Mouse (Mus musculus): ENCODE data around the gene Ddit4.

Ddit4 gene

GRCm38 (mm10) chr10:59947296-59948073 is 4.1 kb downstream of the Ddit4 start:
- DNase-seq, result peak; percentile 96

GRCm38 (mm10) chr10:59946362-59946761 is 5.3 kb downstream of the Ddit4 start:
- no peak for DNase-seq

GRCm38 (mm10) chr10:59945416-59945815 is 6.2 kb downstream of the Ddit4 start:
- no peak for DNase-seq

DNA sequence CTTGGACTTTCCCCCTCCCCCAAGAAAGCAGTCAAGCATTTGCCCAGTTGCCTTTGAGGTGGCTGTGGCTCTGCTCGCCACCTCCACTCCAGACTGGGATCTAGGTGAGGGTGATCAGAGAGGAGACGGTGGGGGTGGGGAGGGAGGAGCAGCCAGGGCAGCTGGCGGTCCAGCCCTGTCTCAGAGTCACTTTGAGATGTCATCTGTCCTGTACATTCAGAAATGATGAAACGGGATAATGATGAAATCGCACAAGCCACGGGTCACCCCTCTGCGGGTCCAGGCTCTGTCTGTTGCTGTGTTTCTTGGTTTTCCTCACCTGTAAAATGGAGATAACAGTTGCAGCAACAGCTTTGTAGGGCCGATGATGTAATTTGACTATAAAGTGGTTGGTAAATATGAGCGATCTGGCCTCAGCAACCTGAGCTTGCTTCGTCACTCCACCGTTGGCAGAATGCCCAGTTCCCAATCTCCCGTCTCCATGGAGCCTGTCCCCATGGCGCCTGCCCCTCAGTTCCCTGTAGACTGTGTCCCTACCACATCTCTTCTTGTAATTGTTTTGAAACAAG is 8.1 kb downstream of the Ddit4 start:
- peak; percentile 97 for DNase-seq

GRCm38 (mm10) chr10:59942847-59943420 is 8.7 kb downstream of the Ddit4 start:
- DNase-seq, result peak; percentile 97

DNA sequence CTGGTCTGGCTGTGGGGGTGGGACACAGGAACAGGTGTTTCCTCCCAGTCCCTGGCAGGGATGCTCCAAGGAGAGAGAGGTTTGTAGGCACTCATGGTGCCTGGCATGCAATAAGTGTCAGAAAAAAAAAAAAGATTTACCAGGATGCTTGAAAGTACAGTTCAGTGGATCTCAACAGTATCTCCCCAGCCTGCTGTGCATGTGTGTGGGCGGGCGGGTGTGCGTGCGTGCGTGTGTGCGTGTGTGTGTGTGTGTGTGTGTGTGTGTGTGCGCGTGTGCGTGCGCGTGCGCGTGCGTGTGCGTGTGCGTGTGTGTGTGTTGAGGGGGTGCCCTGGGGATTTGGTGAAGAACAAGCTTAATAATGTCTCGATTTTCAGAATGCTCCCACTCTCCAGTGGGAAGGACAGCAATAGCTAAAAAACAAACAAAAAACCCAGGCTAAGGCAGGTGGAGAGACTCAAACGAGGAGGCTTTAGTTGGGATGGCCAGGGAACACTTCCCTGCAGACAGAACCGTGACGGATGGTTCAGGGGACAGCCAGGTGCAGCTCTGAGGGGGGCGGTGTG is 9.3 kb downstream of the Ddit4 start:
- no peak for DNase-seq

GRCm38 (mm10) chr10:59939081-59939480 is 12.6 kb downstream of the Ddit4 start:
- DNase-seq, result no peak

GRCm38 (mm10) chr10:59938662-59939061 is 13.0 kb downstream of the Ddit4 start:
- DNase-seq, result no peak

DNA sequence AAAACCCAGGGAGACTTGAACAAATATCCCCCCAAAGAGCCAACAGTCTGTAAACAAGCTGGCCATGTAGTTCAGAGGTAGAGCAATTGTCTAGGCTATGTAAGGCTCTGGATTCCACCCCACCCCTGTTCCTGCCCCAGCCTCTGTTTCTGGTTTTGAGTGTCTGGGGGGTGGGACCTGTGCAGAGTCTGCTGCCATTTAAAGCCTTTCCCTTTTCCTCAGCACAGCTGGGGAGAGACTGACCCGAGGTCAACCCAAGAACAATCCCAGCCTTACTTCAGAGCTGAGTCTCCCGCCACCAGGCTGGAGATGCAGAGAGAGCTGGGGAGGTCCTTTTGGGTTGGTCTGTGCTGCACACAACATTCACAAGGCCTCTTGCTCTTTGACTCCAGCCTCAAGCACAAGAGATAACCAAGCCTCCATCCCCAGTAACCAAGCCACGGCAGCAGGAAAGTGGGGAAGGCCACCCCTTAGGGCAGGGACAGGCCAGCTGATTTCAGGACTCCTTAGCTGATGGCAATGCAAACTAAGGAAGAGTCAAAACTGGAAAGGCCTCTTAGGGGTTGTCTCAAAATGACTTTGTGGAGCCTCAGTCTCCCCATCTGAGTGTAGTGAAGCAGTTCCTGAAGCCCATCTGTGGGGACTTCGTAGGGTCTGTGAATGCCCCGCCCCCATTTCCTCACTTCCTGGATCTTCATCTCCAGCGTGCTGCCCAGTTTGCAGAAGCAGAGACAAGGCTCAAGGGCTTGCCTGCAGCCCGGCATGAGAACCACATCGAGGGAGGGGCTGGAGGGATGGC is 15.4 kb downstream of the Ddit4 start:
- peak; percentile 90 for DNase-seq

DNA sequence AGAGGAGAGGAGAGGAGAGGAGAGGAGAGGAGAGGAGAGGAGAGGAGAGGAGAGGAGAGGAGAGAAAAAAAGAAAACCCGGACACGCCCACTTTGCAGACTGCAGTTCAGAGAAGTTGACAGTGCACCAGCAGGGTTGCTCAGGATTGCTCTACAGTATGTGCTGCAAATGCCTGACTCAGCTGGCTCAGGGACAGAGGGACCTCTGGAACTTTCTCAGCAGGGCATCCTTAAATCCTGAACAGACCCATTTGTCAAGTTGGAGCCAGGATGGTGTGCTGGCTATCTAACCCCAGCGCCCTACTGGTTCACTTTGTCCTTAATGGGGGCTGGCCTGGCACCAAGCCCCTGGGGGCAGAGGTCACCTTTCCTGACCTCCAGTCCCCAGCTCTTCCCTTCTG is 17.6 kb downstream of the Ddit4 start:
- no peak for DNase-seq

GRCm38 (mm10) chr10:59932521-59932920 is 19.1 kb downstream of the Ddit4 start:
- DNase-seq, result no peak

DNA sequence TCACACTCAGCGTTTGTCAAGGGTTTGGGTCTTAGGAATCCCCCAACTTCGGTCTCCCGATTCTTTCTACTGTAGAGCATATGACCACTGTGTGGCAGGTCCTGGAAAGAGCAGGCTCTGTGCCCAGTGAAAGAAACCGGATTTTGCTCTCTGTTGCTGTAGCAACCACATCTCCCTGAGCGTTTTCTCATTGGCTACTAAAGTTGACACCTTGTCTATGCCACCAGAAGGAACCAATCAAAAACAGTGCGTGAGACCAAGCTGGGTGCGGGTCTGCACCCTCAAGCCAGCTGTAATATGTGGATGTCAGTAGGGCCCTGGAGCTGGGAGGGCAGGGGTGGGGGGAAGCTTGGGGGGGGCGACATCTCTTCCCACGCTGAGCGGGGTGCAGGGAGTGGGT is 20.6 kb downstream of the Ddit4 start:
- DNase-seq, result no peak

DNA sequence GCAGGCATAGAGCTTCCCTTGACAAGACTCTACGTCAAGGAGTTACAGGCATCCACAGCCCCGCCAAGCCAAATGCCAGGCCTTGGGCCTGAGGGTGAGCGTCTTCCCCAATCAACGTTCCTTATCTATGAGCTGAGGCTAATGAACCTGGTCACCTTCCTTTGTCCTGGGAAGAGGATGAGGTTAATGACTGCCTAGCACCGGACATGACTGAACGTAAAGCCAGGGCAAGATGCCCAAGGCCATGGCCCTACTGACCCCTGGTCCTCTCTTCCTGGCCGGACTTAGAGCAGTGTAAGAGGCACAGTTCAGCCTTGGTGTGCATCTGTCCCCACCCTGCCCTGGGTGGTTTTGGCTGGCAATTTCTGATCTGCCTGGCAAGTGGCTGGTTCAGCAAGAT is 22.4 kb downstream of the Ddit4 start:
- no peak for DNase-seq

- DNase-seq, result peak; percentile 92
Measured at GRCm38 (mm10) chr10:59924305-59924704, 27.3 kb downstream of the Ddit4 start.

- no peak for DNase-seq
Measured at GRCm38 (mm10) chr10:59923493-59923892, 28.1 kb downstream of the Ddit4 start.

- peak; percentile 98 for DNase-seq
Measured at GRCm38 (mm10) chr10:59920810-59921681, 30.6 kb downstream of the Ddit4 start.

DNA sequence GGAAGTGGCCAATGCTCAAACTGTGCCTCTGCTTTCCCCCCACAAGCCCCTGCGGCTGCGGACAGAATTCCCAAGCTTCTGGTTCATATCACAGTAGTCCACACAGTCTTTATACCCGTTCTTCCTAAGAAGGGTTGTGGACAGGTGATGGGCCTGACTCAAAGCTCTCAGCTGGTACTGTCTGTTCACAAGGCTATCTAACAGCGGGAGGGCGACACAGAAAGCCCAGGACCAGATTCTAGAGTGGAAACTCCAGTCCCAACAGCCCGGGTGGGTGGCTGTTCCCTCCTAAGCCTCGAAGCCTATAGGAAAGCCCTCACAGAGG is 31.2 kb downstream of the Ddit4 start:
- DNase-seq, result no peak

GRCm38 (mm10) chr10:59919494-59920181 is 32.0 kb downstream of the Ddit4 start:
- DNase-seq, result peak; percentile 98

GRCm38 (mm10) chr10:59918111-59918510 is 33.5 kb downstream of the Ddit4 start:
- DNase-seq, result no peak

DNA sequence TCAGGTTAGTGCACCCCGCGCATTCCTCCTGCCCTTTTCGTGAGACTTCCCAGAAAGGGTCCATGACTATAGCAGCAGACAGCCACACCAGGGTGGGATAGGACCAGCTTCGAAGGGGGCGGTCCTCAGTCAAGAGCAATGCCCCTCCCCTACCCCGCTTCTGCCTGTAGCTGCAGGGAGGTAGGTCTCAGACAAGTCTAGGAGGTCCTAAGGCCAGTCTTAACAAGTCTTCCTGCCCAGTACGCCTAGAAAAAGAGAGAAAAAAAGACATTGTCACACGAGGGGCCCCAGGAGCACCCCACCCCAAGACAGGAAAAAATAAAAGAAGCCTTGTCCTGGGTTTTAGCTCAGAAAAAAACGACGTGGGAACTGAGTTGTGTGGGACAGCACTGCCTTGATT is 35.0 kb downstream of the Ddit4 start:
- DNase-seq, result peak; percentile 97

DNA sequence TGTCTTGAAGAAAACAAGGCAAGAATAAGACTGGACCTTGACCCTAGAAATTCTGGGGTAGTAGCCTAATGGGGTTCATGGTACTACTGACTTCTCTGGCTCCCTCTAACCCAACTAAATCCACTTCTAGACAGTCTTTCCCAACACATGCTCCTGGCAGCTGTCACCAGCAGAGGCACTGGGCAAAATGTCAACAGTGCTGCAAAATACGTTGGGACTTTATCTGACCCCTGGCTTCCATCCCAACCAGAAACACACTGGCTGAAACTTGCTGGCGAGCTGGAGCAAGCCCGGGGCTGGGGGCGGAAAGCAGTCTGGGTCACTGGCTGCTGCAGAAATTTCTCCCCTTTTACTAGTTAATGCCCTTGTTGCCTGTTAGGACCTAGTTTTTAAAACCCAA is 35.5 kb downstream of the Ddit4 start:
- DNase-seq, result peak; percentile 99
